In genomic region chr12:37653287-37653686, GRCm38 (mm10) we compare ENCODE assay signal across 26 mouse cellular contexts.
DNase-seq lines count a peak whose midpoint lies in the region; ATAC-seq and TF ChIP-seq lines count a peak whose summit lies in the region.
"Had no signal": no experiment of that assay in that cellular context is flagged by ENCODE, and none has a peak within 500 bp of the region (broad histone marks: within the 10 kb centered on the region; RNA-seq: fewer than 3 reads in every experiment).

No protein-coding gene starts in this region.

- 73% methylated on average over 4 of the region's 4 CpGs for WGBS in forebrain, embryonic 13.5 days
- 87% methylated on average over 4 of the region's 4 CpGs for WGBS in forebrain, embryonic 10.5 days
- WGBS in forebrain, embryonic 16.5 days: 62% methylated on average over 4 of the region's 4 CpGs
- 84% methylated on average over 4 of the region's 4 CpGs for WGBS in forebrain, embryonic 11.5 days
- WGBS in neural tube, embryonic 12.5 days: 61% methylated on average over 4 of the region's 4 CpGs
- WGBS in neural tube, embryonic 15.5 days: 55% methylated on average over 4 of the region's 4 CpGs
- WGBS in olfactory bulb, adult 2 months: 35% methylated on average over 4 of the region's 4 CpGs

- H3K4me1 ChIP-seq in forebrain, embryonic 13.5 days: no peaks in the 10 kb centered on the region
- H3K4me1 ChIP-seq in forebrain, embryonic 10.5 days: no peaks in the 10 kb centered on the region
- H3K4me1 ChIP-seq in forebrain, embryonic 16.5 days (replicated peaks; ENCODE audit: control insufficient read depth, insufficient read depth, low read length): no peaks in the 10 kb centered on the region
- H3K4me1 ChIP-seq in forebrain, embryonic 11.5 days (replicated peaks; ENCODE audit: control insufficient read depth, insufficient read depth, low read length): no peaks in the 10 kb centered on the region
- no peaks in the 10 kb centered on the region for H3K4me1 ChIP-seq in neural tube, embryonic 12.5 days
- H3K4me1 ChIP-seq in neural tube, embryonic 15.5 days: no peaks in the 10 kb centered on the region
- no peaks in the 10 kb centered on the region for H3K4me1 ChIP-seq in olfactory bulb, adult 2 months (ENCODE audit: control insufficient read depth, insufficient read depth, low read length)
- H3K4me1 ChIP-seq: embryonic facial prominence, embryonic 12.5 days; embryonic facial prominence, embryonic 15.5 days; hindbrain, embryonic 13.5 days had no signal

- no peak for TF ChIP-seq POLR2A in olfactory bulb, adult 2 months (IDR thresholded peaks at IDR 0.05; ENCODE audit: insufficient read depth, low read depth, low read length)

- no peaks in the 10 kb centered on the region for H3K36me3 ChIP-seq in forebrain, embryonic 13.5 days (ENCODE audit: poor library complexity, severe bottlenecking)
- H3K36me3 ChIP-seq in forebrain, embryonic 10.5 days (replicated peaks): no peaks in the 10 kb centered on the region
- H3K36me3 ChIP-seq in forebrain, embryonic 16.5 days (ENCODE audit: control insufficient read depth, insufficient read depth): no peaks in the 10 kb centered on the region
- H3K36me3 ChIP-seq in forebrain, embryonic 11.5 days (ENCODE audit: control insufficient read depth, insufficient read depth, low read length): no peaks in the 10 kb centered on the region
- H3K36me3 ChIP-seq in neural tube, embryonic 12.5 days: no peaks in the 10 kb centered on the region
- no peaks in the 10 kb centered on the region for H3K36me3 ChIP-seq in neural tube, embryonic 15.5 days
- H3K36me3 ChIP-seq: embryonic facial prominence, embryonic 12.5 days; embryonic facial prominence, embryonic 15.5 days; G1E; hindbrain, embryonic 13.5 days had no signal

- TF ChIP-seq CTCF in olfactory bulb, adult 2 months (IDR thresholded peaks at IDR 0.05; ENCODE audit: insufficient read depth, low read depth, low read length): no peak

- no peak overlapping the region for H3K27ac ChIP-seq in forebrain, embryonic 13.5 days
- no peak overlapping the region for H3K27ac ChIP-seq in forebrain, embryonic 10.5 days
- no peak overlapping the region for H3K27ac ChIP-seq in forebrain, embryonic 16.5 days (ENCODE audit: low read length)
- no peak overlapping the region for H3K27ac ChIP-seq in forebrain, embryonic 11.5 days (ENCODE audit: low read depth, low read length)
- no peak overlapping the region for H3K27ac ChIP-seq in neural tube, embryonic 12.5 days
- H3K27ac ChIP-seq in neural tube, embryonic 15.5 days (replicated peaks): no peak overlapping the region
- 0 out of 2 replicates have a peak overlapping the region, but pooled peaks have one; percentile 26 for H3K27ac ChIP-seq in olfactory bulb, adult 2 months (ENCODE audit: insufficient read depth, low read depth, low read length)
- H3K27ac ChIP-seq: embryonic facial prominence, embryonic 12.5 days; embryonic facial prominence, embryonic 15.5 days; gastrocnemius, adult 2 months; hindbrain, embryonic 13.5 days; hindbrain, postnatal 0 days had no signal

- no peaks in the 10 kb centered on the region for H3K9me3 ChIP-seq in forebrain, embryonic 13.5 days (replicated peaks)
- H3K9me3 ChIP-seq in forebrain, embryonic 10.5 days: no peaks in the 10 kb centered on the region
- H3K9me3 ChIP-seq in forebrain, embryonic 16.5 days (ENCODE audit: control insufficient read depth, low read length): no peaks in the 10 kb centered on the region
- no peaks in the 10 kb centered on the region for H3K9me3 ChIP-seq in forebrain, embryonic 11.5 days (ENCODE audit: control insufficient read depth, low read length)
- no peaks in the 10 kb centered on the region for H3K9me3 ChIP-seq in neural tube, embryonic 12.5 days
- H3K9me3 ChIP-seq in neural tube, embryonic 15.5 days (replicated peaks): no peaks in the 10 kb centered on the region
- H3K9me3 ChIP-seq: embryonic facial prominence, embryonic 12.5 days; embryonic facial prominence, embryonic 15.5 days; hindbrain, embryonic 13.5 days had no signal

- no peak overlapping the region for H3K4me2 ChIP-seq in forebrain, embryonic 13.5 days
- H3K4me2 ChIP-seq in forebrain, embryonic 16.5 days (ENCODE audit: low read length): no peak overlapping the region
- no peak overlapping the region for H3K4me2 ChIP-seq in forebrain, embryonic 11.5 days (ENCODE audit: low read depth, low read length, severe bottlenecking)
- H3K4me2 ChIP-seq in neural tube, embryonic 12.5 days (replicated peaks): no peak overlapping the region
- H3K4me2 ChIP-seq in neural tube, embryonic 15.5 days: no peak overlapping the region
- H3K4me2 ChIP-seq: embryonic facial prominence, embryonic 12.5 days; embryonic facial prominence, embryonic 15.5 days; heart, embryonic 11.5 days; hindbrain, embryonic 13.5 days had no signal

- no peak overlapping the region for H3K9ac ChIP-seq in forebrain, embryonic 13.5 days
- H3K9ac ChIP-seq in forebrain, embryonic 16.5 days (replicated peaks; ENCODE audit: low read depth, low read length): no peak overlapping the region
- H3K9ac ChIP-seq in forebrain, embryonic 11.5 days (ENCODE audit: low read length): no peak overlapping the region
- H3K9ac ChIP-seq in neural tube, embryonic 12.5 days: no peak overlapping the region
- no peak overlapping the region for H3K9ac ChIP-seq in neural tube, embryonic 15.5 days (replicated peaks)
- H3K9ac ChIP-seq: embryonic facial prominence, embryonic 12.5 days; embryonic facial prominence, embryonic 15.5 days; hindbrain, embryonic 13.5 days had no signal

- DNase-seq in forebrain, embryonic 10.5 days (ENCODE audit: extremely low spot score, low spot score): no peak
- no peak for DNase-seq in forebrain, embryonic 11.5 days (ENCODE audit: low spot score)
- no peak for DNase-seq in spleen, adult 12 weeks (ENCODE audit: low spot score)
- DNase-seq: adrenal gland, postnatal 10 days; adrenal gland, postnatal 36 days; cerebellum, adult 11 months; cerebellum, adult 2 months; cerebellum, adult 9-11 months; cerebellum, postnatal 25 days; gastrocnemius, adult 2 months; gastrocnemius, postnatal 14 days; heart, adult 11 months had no signal

- peak; percentile 30; the same call in 1 of the 2 replicates for ATAC-seq in forebrain, embryonic 13.5 days
- ATAC-seq in forebrain, embryonic 16.5 days: peak; percentile 47; the same call in 1 of the 2 replicates
- ATAC-seq in forebrain, embryonic 11.5 days (replicated peaks; ENCODE audit: low FRiP score): no peak
- peak; percentile 58; the same call in 1 of the 2 replicates for ATAC-seq in neural tube, embryonic 12.5 days (ENCODE audit: low FRiP score, low read depth)
- no peak for ATAC-seq in neural tube, embryonic 15.5 days (ENCODE audit: low FRiP score)
- ATAC-seq: hindbrain, postnatal 0 days; inflammation-experienced regulatory T-cells, adult 6 months; intestine, embryonic 16.5 days; Patski had no signal

- no peaks in the 10 kb centered on the region for H3K27me3 ChIP-seq in forebrain, embryonic 13.5 days
- no peaks in the 10 kb centered on the region for H3K27me3 ChIP-seq in forebrain, embryonic 10.5 days (ENCODE audit: poor library complexity, severe bottlenecking)
- H3K27me3 ChIP-seq in forebrain, embryonic 16.5 days (replicated peaks; ENCODE audit: control insufficient read depth, insufficient read depth, low read length): no peaks in the 10 kb centered on the region
- H3K27me3 ChIP-seq in forebrain, embryonic 11.5 days (ENCODE audit: control insufficient read depth, insufficient read depth, low read length): no peaks in the 10 kb centered on the region
- H3K27me3 ChIP-seq in neural tube, embryonic 12.5 days (replicated peaks): no peaks in the 10 kb centered on the region
- no peaks in the 10 kb centered on the region for H3K27me3 ChIP-seq in neural tube, embryonic 15.5 days (replicated peaks)
- H3K27me3 ChIP-seq: embryonic facial prominence, embryonic 12.5 days; embryonic facial prominence, embryonic 15.5 days; hindbrain, embryonic 13.5 days; Patski had no signal

- no peak overlapping the region for H3K4me3 ChIP-seq in forebrain, embryonic 13.5 days
- no peak overlapping the region for H3K4me3 ChIP-seq in forebrain, embryonic 10.5 days
- H3K4me3 ChIP-seq in forebrain, embryonic 16.5 days (replicated peaks; ENCODE audit: low read length): no peak overlapping the region
- H3K4me3 ChIP-seq in forebrain, embryonic 11.5 days (ENCODE audit: low read depth, low read length): no peak overlapping the region
- H3K4me3 ChIP-seq in neural tube, embryonic 12.5 days: no peak overlapping the region
- H3K4me3 ChIP-seq in neural tube, embryonic 15.5 days (replicated peaks): no peak overlapping the region
- H3K4me3 ChIP-seq in olfactory bulb, adult 2 months (ENCODE audit: insufficient read depth, low read depth, low read length): no peak overlapping the region
- H3K4me3 ChIP-seq: embryonic facial prominence, embryonic 12.5 days; embryonic facial prominence, embryonic 15.5 days; gastrocnemius, adult 2 months; hindbrain, embryonic 13.5 days had no signal

Comparison
In these comparisons a context has a peak if more than half of its experiments do, and no peak if none do; other contexts are left out.
1. ATAC-seq: peak in forebrain, embryonic 13.5 days (single experiment), forebrain, embryonic 16.5 days (single experiment) and neural tube, embryonic 12.5 days (single experiment); none in forebrain, embryonic 11.5 days (single experiment) and neural tube, embryonic 15.5 days (single experiment).